Mouse (Mus musculus) forebrain, embryonic 14.5 days (tissue): ENCODE results near the gene Muc5ac. TPM values are rescaled to one million over a fixed set of nuclear protein-coding genes. Genes with fewer than 3 reads are reported as not detected.

ENCODE experiments used
- ATAC-seq: fragments of 200-750 bp; cut with Nextera tagmentation; 2 replicates; pipeline ENCODE4 v1.8.0; 2017; ENCODE audit warnings: mild to moderate bottlenecking, moderate library complexity
- DNase-seq: peaks from one replicate; pipeline ENCODE4 v3.0.0-alpha.2; 2015; ENCODE audit warnings: low spot score
- H3K27ac ChIP-seq: fragments of 300-500 bp; sonication (generic); 2 replicates; pipeline ENCODE4 v1.5.1; 2014; ENCODE audit warnings: low read depth, mild to moderate bottlenecking, control low read depth, low read length, moderate library complexity
- H3K27me3 ChIP-seq: fragments of 300-500 bp; sonication (generic); replicated peaks from 2 replicates; pipeline ENCODE4 v1.6.1; 2014; ENCODE audit warnings: low read length, control low read depth, mixed read lengths; ENCODE audit not compliant: control insufficient read depth, insufficient read depth
- H3K36me3 ChIP-seq: fragments of 300-500 bp; sonication (generic); 2 replicates; pipeline ENCODE4 v1.6.1; 2014; ENCODE audit warnings: low read length, control low read depth; ENCODE audit not compliant: control insufficient read depth, insufficient read depth
- H3K4me1 ChIP-seq: fragments of 300-500 bp; sonication (generic); 2 replicates; pipeline ENCODE4 v1.6.1; 2014; ENCODE audit warnings: antibody characterized with exemption, low read length, control low read depth; ENCODE audit not compliant: control insufficient read depth, insufficient read depth
- H3K4me2 ChIP-seq: fragments of 300-500 bp; sonication (generic); 2 replicates; pipeline ENCODE4 v1.6.1; 2014; ENCODE audit warnings: mild to moderate bottlenecking, control low read depth, low read length
- H3K4me3 ChIP-seq: fragments of 300-500 bp; sonication (generic); 2 replicates; pipeline ENCODE4 v1.5.1; 2014; ENCODE audit warnings: low read depth, low read length, control low read depth
- H3K9ac ChIP-seq: fragments of 300-500 bp; sonication (generic); 2 replicates; pipeline ENCODE4 v1.6.1; 2014; ENCODE audit warnings: mild to moderate bottlenecking, low read length, control low read depth, moderate library complexity
- H3K9me3 ChIP-seq: fragments of 300-500 bp; sonication (generic); replicated peaks from 2 replicates; pipeline ENCODE4 v1.6.1; 2016; ENCODE audit warnings: low read length, control low read depth, mixed read lengths; ENCODE audit not compliant: control insufficient read depth
- WGBS: fragments of 180-500 bp; shearing (Covaris S2); extraction: QIAGEN DNeasy Blood & Tissue Kit; methylation state at CpG from one replicate; pipeline ENCODE4 v1.1.7; 2014; 5-methylcytosine and 5-hydroxymethylcytosine counted together
- polyA plus RNA-seq: library from polyadenylated mRNA; unstranded; fragments of >200 nt; fragmentation: Nextera tagmentation; extraction: Ambion mirVana; gene quantifications from 2 replicates; pipeline ENCODE4 v1.2.1, GENCODE M21; 2014

The Muc5ac gene
- not detected in 2 replicates for polyA plus RNA-seq

- 87% methylated on average over 6 of the region's 6 CpGs for WGBS
- no peaks in the 10 kb centered on the region for H3K4me1 ChIP-seq
- H3K27ac ChIP-seq = no peak within 1 kb of the TSS
- H3K4me3 ChIP-seq = no peak within 1 kb of the TSS
- no peaks in the 10 kb centered on the region for H3K27me3 ChIP-seq
- no peak within 1 kb of the TSS for H3K4me2 ChIP-seq
- H3K36me3 ChIP-seq = no peaks in the 10 kb centered on the region
- DNase-seq (no peak), ATAC-seq (no peak)
- no peaks in the 10 kb centered on the region for H3K9me3 ChIP-seq
- H3K9ac ChIP-seq = no peak within 1 kb of the TSS
These were observed at the start of gene Muc5ac for GRCm38 (mm10) chr7:141788677-141789452. TSS of gene Muc5ac (plus strand) at chr7:141788972.

- Histone ChIP-seq H3K9ac (no peak overlapping the region), H3K36me3 (no peaks in the 10 kb centered on the region), H3K4me1 (no peaks in the 10 kb centered on the region), H3K9me3 (no peaks in the 10 kb centered on the region), H3K4me2 (no peak overlapping the region), H3K4me3 (no peak overlapping the region), H3K27me3 (no peaks in the 10 kb centered on the region), H3K27ac (no peak overlapping the region)
- DNase-seq = no peak
- no peak for ATAC-seq
- 78% methylated on average over 7 of the region's 7 CpGs for WGBS
These were observed 41.2 kb upstream of the Muc5ac start for GRCm38 (mm10) chr7:141747451-141748100.

GRCm38 (mm10) chr7:141752513-141752912 is 36.3 kb upstream of the Muc5ac start:
- H3K36me3 ChIP-seq = no peaks in the 10 kb centered on the region
- H3K9me3 ChIP-seq = no peaks in the 10 kb centered on the region
- H3K27me3 ChIP-seq = no peaks in the 10 kb centered on the region
- 89% methylated on average over 6 of the region's 6 CpGs for WGBS
- no peaks in the 10 kb centered on the region for H3K4me1 ChIP-seq
- no peak overlapping the region for H3K27ac ChIP-seq
- DNase-seq (no peak), ATAC-seq (no peak)
- H3K9ac ChIP-seq = no peak overlapping the region
- no peak overlapping the region for H3K4me3 ChIP-seq
- H3K4me2 ChIP-seq = no peak overlapping the region

DNA sequence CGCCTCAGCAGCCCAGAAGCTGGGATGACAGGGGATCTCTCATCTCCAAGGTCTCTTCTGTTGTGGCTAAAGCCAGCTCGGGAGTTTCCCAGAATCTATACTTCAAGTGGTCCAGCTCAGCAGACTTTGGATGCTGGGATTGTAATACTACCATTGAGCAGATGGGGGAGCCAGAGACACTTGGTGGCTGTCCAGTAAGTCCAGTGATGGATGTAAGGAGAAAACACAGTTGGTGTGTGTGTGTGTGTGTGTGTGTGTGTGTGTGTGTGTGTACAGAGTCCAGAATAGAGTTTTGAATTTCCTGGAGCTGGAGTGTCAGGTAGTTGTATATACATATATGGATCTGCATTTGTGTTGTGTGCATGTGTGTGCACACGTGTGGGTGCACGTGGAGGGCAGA is 32.9 kb upstream of the Muc5ac start:
- no peaks in the 10 kb centered on the region for H3K36me3 ChIP-seq
- no peak overlapping the region for H3K9ac ChIP-seq
- H3K9me3 ChIP-seq = no peaks in the 10 kb centered on the region
- no peaks in the 10 kb centered on the region for H3K4me1 ChIP-seq
- no peak overlapping the region for H3K4me3 ChIP-seq
- H3K27me3 ChIP-seq = no peaks in the 10 kb centered on the region
- no peak overlapping the region for H3K4me2 ChIP-seq
- DNase-seq = peak; percentile 75
- no peak for ATAC-seq
- H3K27ac ChIP-seq = no peak overlapping the region
- 51% methylated on average over 4 of the region's 4 CpGs for WGBS

GRCm38 (mm10) chr7:141758291-141758690 is 30.5 kb upstream of the Muc5ac start:
- WGBS = 87% methylated on average over 4 of the region's 4 CpGs
- ATAC-seq (no peak), DNase-seq (no peak)
- Histone ChIP-seq H3K27ac (no peak overlapping the region), H3K27me3 (no peaks in the 10 kb centered on the region), H3K4me2 (no peak overlapping the region), H3K9ac (no peak overlapping the region), H3K4me1 (no peaks in the 10 kb centered on the region), H3K36me3 (no peaks in the 10 kb centered on the region), H3K4me3 (no peak overlapping the region), H3K9me3 (no peaks in the 10 kb centered on the region)

- H3K4me2 ChIP-seq = no peak overlapping the region
- H3K27ac ChIP-seq = no peak overlapping the region
- H3K4me3 ChIP-seq = no peak overlapping the region
- H3K4me1 ChIP-seq = peaks cover 3% of the 10 kb centered on the region; the same call in 1 of the 2 replicates
- H3K27me3 ChIP-seq = no peaks in the 10 kb centered on the region
- no peak for ATAC-seq
- no peaks in the 10 kb centered on the region for H3K9me3 ChIP-seq
- no peaks in the 10 kb centered on the region for H3K36me3 ChIP-seq
- H3K9ac ChIP-seq = no peak overlapping the region
- no peak for DNase-seq
- WGBS = 89% methylated on average over 3 of the region's 3 CpGs
These were observed 18.3 kb upstream of the Muc5ac start for GRCm38 (mm10) chr7:141770521-141770920.

DNA sequence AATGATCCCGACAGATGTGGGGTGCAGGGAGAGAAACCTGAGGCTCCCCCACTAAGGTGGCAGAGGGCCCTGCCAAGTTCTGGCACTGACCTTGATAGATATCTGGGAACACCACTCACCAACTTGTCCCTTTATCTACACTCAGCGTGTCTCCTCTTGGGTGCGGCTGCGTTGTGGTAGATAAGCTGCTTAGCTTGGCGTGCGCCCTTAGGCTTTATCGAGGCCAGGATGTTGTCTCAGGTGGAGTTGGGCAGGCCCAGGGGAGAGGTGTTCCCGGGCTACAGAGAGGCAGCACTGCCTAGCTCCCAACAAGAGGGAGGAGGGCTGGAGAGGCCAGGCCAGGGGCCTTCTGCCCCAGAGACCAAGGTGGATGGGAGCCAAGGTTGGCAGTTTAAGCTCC is 17.8 kb upstream of the Muc5ac start:
- Histone ChIP-seq H3K27me3 (no peaks in the 10 kb centered on the region), H3K4me2 (no peak overlapping the region), H3K27ac (no peak overlapping the region), H3K4me1 (peaks cover 3% of the 10 kb centered on the region; the same call in 1 of the 2 replicates), H3K9ac (no peak overlapping the region), H3K9me3 (no peaks in the 10 kb centered on the region), H3K4me3 (no peak overlapping the region), H3K36me3 (no peaks in the 10 kb centered on the region)
- 90% methylated on average over 8 of the region's 8 CpGs for WGBS
- DNase-seq (no peak), ATAC-seq (no peak)

- Histone ChIP-seq H3K27ac (no peak overlapping the region), H3K4me3 (no peak overlapping the region), H3K4me2 (no peak overlapping the region), H3K36me3 (no peaks in the 10 kb centered on the region), H3K4me1 (peaks cover 3% of the 10 kb centered on the region; the same call in 1 of the 2 replicates), H3K9me3 (no peaks in the 10 kb centered on the region), H3K9ac (no peak overlapping the region), H3K27me3 (no peaks in the 10 kb centered on the region)
- ATAC-seq = no peak
- whole genome bisulfite sequencing = 80% methylated on average over 1 of the region's 1 CpGs
- DNase-seq = no peak
These were observed 16.7 kb upstream of the Muc5ac start for GRCm38 (mm10) chr7:141772058-141772557.

DNA sequence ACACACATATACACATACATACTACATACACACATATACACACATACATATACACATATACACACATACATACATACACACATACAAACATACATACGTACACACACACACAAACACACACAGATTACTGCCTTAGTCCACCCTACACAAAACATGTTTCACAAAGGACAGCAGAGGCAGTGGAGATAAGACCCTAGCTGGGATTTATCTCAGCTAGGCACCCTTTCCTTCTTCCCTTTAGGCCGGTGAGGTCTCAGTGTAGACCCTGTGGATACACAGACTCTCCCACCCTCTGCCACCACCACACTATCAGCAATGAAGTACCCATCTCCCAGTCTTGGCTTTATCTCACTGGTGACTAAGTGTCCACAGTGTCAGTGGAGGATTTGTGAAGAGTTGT is 13.9 kb upstream of the Muc5ac start:
- Histone ChIP-seq H3K27me3 (no peaks in the 10 kb centered on the region), H3K9ac (no peak overlapping the region), H3K4me2 (no peak overlapping the region), H3K4me3 (no peak overlapping the region), H3K9me3 (no peaks in the 10 kb centered on the region), H3K36me3 (no peaks in the 10 kb centered on the region), H3K4me1 (peaks cover 3% of the 10 kb centered on the region; the same call in 1 of the 2 replicates), H3K27ac (no peak overlapping the region)
- ATAC-seq (no peak), DNase-seq (no peak)
- WGBS = 93% methylated on average over 2 of the region's 2 CpGs
